Mouse (Mus musculus) small intestine, adult 2 months (tissue): ENCODE results near the gene Tcte3. TPM values are rescaled to one million over a fixed set of nuclear protein-coding genes. Genes with fewer than 3 reads are reported as not detected.
"Not testable (repeated sequence)": the region's sequence is repeated elsewhere in the genome, so short reads cannot be mapped to it uniquely, and the experiment has no call there.

ENCODE experiments used
- H3K27ac ChIP-seq: fragments of 200-500 bp; 2 replicates; pipeline ENCODE4 v1.5.1; 2012; ENCODE audit warnings: low read depth, low read length, control low read depth, inconsistent platforms; ENCODE audit not compliant: insufficient read depth
- H3K27me3 ChIP-seq: fragments of 200-500 bp; 2 replicates; pipeline ENCODE4 v1.6.1; 2012; ENCODE audit warnings: mild to moderate bottlenecking, moderate library complexity, low read length, inconsistent platforms; ENCODE audit not compliant: control insufficient read depth, insufficient read depth
- H3K36me3 ChIP-seq: fragments of 200-500 bp; 2 replicates; pipeline ENCODE4 v1.6.1; 2012; ENCODE audit warnings: mild to moderate bottlenecking, low read length, control low read depth, inconsistent platforms; ENCODE audit not compliant: control insufficient read depth, insufficient read depth
- H3K4me1 ChIP-seq: fragments of 200-500 bp; 2 replicates; pipeline ENCODE4 v1.6.1; 2012; ENCODE audit warnings: low read length, inconsistent platforms, mixed read lengths; ENCODE audit not compliant: control insufficient read depth, insufficient read depth, insufficient read length
- H3K4me3 ChIP-seq: fragments of 200-500 bp; 2 replicates; pipeline ENCODE4 v1.5.1; 2012; ENCODE audit warnings: low read depth, mild to moderate bottlenecking, control low read depth, inconsistent platforms, low read length, moderate library complexity
- CTCF ChIP-seq: fragments of 200-500 bp; IDR thresholded peaks from 2 replicates; pipeline ENCODE4 v1.5.1; 2012; ENCODE audit warnings: low read depth, mild to moderate bottlenecking, control low read depth, inconsistent platforms, low read length, moderate library complexity, mixed read lengths; ENCODE audit not compliant: insufficient replicate concordance, insufficient read length; ENCODE audit errors: extremely low read depth
- POLR2A ChIP-seq: fragments of 200-500 bp; IDR thresholded peaks from 2 replicates; pipeline ENCODE4 v1.6.1; 2012; ENCODE audit warnings: low read depth, mild to moderate bottlenecking, control low read depth, inconsistent platforms, low read length, moderate library complexity
- WGBS: fragments of 180-500 bp; shearing (Covaris S2); methylation state at CpG from one replicate; pipeline ENCODE4 v1.1.7; 2018; 5-methylcytosine and 5-hydroxymethylcytosine counted together
- polyA plus RNA-seq: library from polyadenylated mRNA; depleted of rRNA; stranded (reverse); fragments of >200 nt; gene quantifications from 2 replicates; pipeline ENCODE4 v1.2.3, GENCODE M21; 2012; rRNA removed

Gene Tcte3
- not detected in 2 replicates for polyA plus RNA-seq

GRCm38 (mm10) chr17:15041175-15041729, at the start of gene Tcte3, which contains the start of the genes Ermard and Gm3448:
Tcte3 (minus strand) TSS chr17:15041488.
Ermard (plus strand) TSS chr17:15041208.
Gm3448 (minus strand) TSS chr17:15041537.
- not testable (repeated sequence) for H3K4me1 ChIP-seq, H3K27ac ChIP-seq, H3K36me3 ChIP-seq, H3K27me3 ChIP-seq, H3K4me3 ChIP-seq
- 0% methylated on average over 16 of the region's 56 CpGs for WGBS

- Histone ChIP-seq H3K4me3 (no peak overlapping the region), H3K4me1 (peaks cover 19% of the 10 kb centered on the region; the same call in 1 of the 2 replicates), H3K36me3 (no peaks in the 10 kb centered on the region), H3K27me3 (no peaks in the 10 kb centered on the region), H3K27ac (no peak overlapping the region)
- WGBS = 42% methylated on average over 8 of the region's 8 CpGs
- TF ChIP-seq CTCF = no peak
- no peak for TF ChIP-seq POLR2A
Observed at GRCm38 (mm10) chr17:15088591-15089001, 47.3 kb upstream of the Tcte3 start.

GRCm38 (mm10) chr17:15088166-15088565, 46.9 kb upstream of the Tcte3 start:
- peaks cover 19% of the 10 kb centered on the region; the same call in 1 of the 2 replicates for H3K4me1 ChIP-seq
- TF ChIP-seq CTCF (no peak), POLR2A (no peak)
- H3K4me3 ChIP-seq = no peak overlapping the region
- no peaks in the 10 kb centered on the region for H3K36me3 ChIP-seq
- H3K27ac ChIP-seq = no peak overlapping the region
- no peaks in the 10 kb centered on the region for H3K27me3 ChIP-seq
- 43% methylated on average over 2 of the region's 2 CpGs for WGBS

- no peaks in the 10 kb centered on the region for H3K36me3 ChIP-seq
- WGBS = 43% methylated on average over 2 of the region's 2 CpGs
- H3K27me3 ChIP-seq = no peaks in the 10 kb centered on the region
- H3K4me1 ChIP-seq = peaks cover 21% of the 10 kb centered on the region; the same call in 1 of the 2 replicates
- H3K27ac ChIP-seq = no peak overlapping the region
- no peak overlapping the region for H3K4me3 ChIP-seq
- TF ChIP-seq POLR2A (no peak), CTCF (no peak)
Observed at GRCm38 (mm10) chr17:15085006-15085405, 43.7 kb upstream of the Tcte3 start.

- no peaks in the 10 kb centered on the region for H3K36me3 ChIP-seq
- no peak overlapping the region for H3K27ac ChIP-seq
- no peaks in the 10 kb centered on the region for H3K27me3 ChIP-seq
- TF ChIP-seq POLR2A (0 out of 2 replicates have a peak, but pooled peaks have one; percentile 22), CTCF (no peak)
- H3K4me3 ChIP-seq = no peak overlapping the region
- H3K4me1 ChIP-seq = peaks cover 21% of the 10 kb centered on the region; the same call in 1 of the 2 replicates
- 48% methylated on average over 13 of the region's 13 CpGs for WGBS
Observed at GRCm38 (mm10) chr17:15084226-15084848, 43.0 kb upstream of the Tcte3 start.

GRCm38 (mm10) chr17:15077536-15077935, 36.2 kb upstream of the Tcte3 start:
- peak overlapping the region; percentile 86 for H3K27ac ChIP-seq
- WGBS = 10% methylated on average over 2 of the region's 2 CpGs

GRCm38 (mm10) chr17:15075033-15075432, 33.7 kb upstream of the Tcte3 start:
- Histone ChIP-seq H3K36me3 (no peaks in the 10 kb centered on the region), H3K27ac (no peak overlapping the region), H3K27me3 (no peaks in the 10 kb centered on the region), H3K4me1 (peaks cover 37% of the 10 kb centered on the region), H3K4me3 (no peak overlapping the region)
- TF ChIP-seq CTCF = no peak
- TF ChIP-seq POLR2A = no peak
- 23% methylated on average over 8 of the region's 8 CpGs for WGBS

More at GRCm38 (mm10) chr17:15077536-15077935, 36.2 kb upstream of the Tcte3 start:
- no peaks in the 10 kb centered on the region for H3K36me3 ChIP-seq
- H3K4me3 ChIP-seq = no peak overlapping the region
- no peak for TF ChIP-seq POLR2A
- TF ChIP-seq CTCF = no peak
- H3K4me1 ChIP-seq = peaks cover 39% of the 10 kb centered on the region
- H3K27me3 ChIP-seq = no peaks in the 10 kb centered on the region
